In the genomic region with DNA sequence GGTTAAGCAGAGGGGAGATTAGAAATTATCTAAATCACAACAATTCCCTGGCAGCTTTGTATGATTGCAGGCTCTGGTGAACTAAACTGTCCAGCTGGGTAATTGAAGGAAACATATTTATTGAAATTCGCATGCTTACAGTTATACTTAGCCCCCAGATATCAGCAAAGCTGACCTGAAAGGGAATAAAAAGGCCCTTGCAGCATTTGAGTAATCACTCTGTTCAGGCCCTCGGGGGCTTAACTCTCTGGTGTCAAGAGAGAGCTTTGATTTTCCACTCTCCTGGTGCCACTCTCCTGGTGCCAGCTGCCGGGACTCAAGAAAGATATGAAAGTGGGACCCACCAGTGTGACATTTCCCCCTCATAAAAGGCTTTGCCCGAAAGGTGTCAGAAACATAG, we compare ENCODE assay signal across 25 mouse cellular contexts.
DNase-seq lines count a peak whose midpoint lies in the region; ATAC-seq and TF ChIP-seq lines count a peak whose summit lies in the region.
"Had no signal": no experiment of that assay in that cellular context is flagged by ENCODE, and none has a peak within 500 bp of the region (broad histone marks: within the 10 kb centered on the region; RNA-seq: fewer than 3 reads in every experiment).

No protein-coding gene starts in this region.

- peak; percentile 33; the same call in 1 of the 2 replicates for ATAC-seq in heart, embryonic 12.5 days (ENCODE audit: insufficient number of reproducible peaks, low FRiP score)
- no peak for ATAC-seq in kidney, postnatal 0 days (replicated peaks; ENCODE audit: low FRiP score, low read depth)
- no peak for ATAC-seq in neural tube, embryonic 13.5 days (ENCODE audit: low read depth)
- no peak for ATAC-seq in neural tube, embryonic 15.5 days (ENCODE audit: low FRiP score)
- peak; percentile 36; the same call in 1 of the 2 replicates for ATAC-seq in midbrain, embryonic 16.5 days
- ATAC-seq: activated CD4-positive, CD25-positive, alpha-beta regulatory T cell, adult 4 months; forebrain, embryonic 14.5 days; hindbrain, embryonic 16.5 days; inflammation-experienced regulatory T-cells, adult 6 months; Patski had no signal

- H3K4me1 ChIP-seq in heart, embryonic 12.5 days (replicated peaks): peaks cover 22% of the 10 kb centered on the region
- H3K4me1 ChIP-seq in kidney, postnatal 0 days (replicated peaks; ENCODE audit: insufficient read depth, low read length): no peaks in the 10 kb centered on the region
- H3K4me1 ChIP-seq in neural tube, embryonic 13.5 days (replicated peaks): peaks cover 12% of the 10 kb centered on the region
- peaks cover 8% of the 10 kb centered on the region for H3K4me1 ChIP-seq in neural tube, embryonic 15.5 days
- peaks cover 5% of the 10 kb centered on the region for H3K4me1 ChIP-seq in midbrain, embryonic 16.5 days (ENCODE audit: control insufficient read depth, insufficient read depth, low read length)
- H3K4me1 ChIP-seq: embryonic facial prominence, embryonic 15.5 days; forebrain, embryonic 10.5 days; hindbrain, embryonic 12.5 days had no signal

- H3K36me3 ChIP-seq in heart, embryonic 12.5 days: no peaks in the 10 kb centered on the region
- H3K36me3 ChIP-seq in kidney, postnatal 0 days (ENCODE audit: insufficient read depth, low read length): no peaks in the 10 kb centered on the region
- no peaks in the 10 kb centered on the region for H3K36me3 ChIP-seq in neural tube, embryonic 13.5 days
- no peaks in the 10 kb centered on the region for H3K36me3 ChIP-seq in neural tube, embryonic 15.5 days
- H3K36me3 ChIP-seq in midbrain, embryonic 16.5 days (ENCODE audit: control insufficient read depth, insufficient read depth, low read length): no peaks in the 10 kb centered on the region
- H3K36me3 ChIP-seq: embryonic facial prominence, embryonic 15.5 days; forebrain, embryonic 10.5 days; hindbrain, embryonic 12.5 days had no signal

- no peak overlapping the region for H3K27ac ChIP-seq in heart, embryonic 12.5 days (ENCODE audit: poor library complexity, severe bottlenecking)
- H3K27ac ChIP-seq in kidney, postnatal 0 days: no peak overlapping the region
- H3K27ac ChIP-seq in neural tube, embryonic 13.5 days (replicated peaks): no peak overlapping the region
- no peak overlapping the region for H3K27ac ChIP-seq in neural tube, embryonic 15.5 days (replicated peaks)
- no peak overlapping the region for H3K27ac ChIP-seq in midbrain, embryonic 16.5 days (ENCODE audit: low read length)
- H3K27ac ChIP-seq: embryonic facial prominence, embryonic 15.5 days; forebrain, embryonic 10.5 days; gastrocnemius, adult 2 months; hindbrain, embryonic 12.5 days had no signal

- DNase-seq in heart, adult 8-10 months (ENCODE audit: low spot score): no peak
- peak; percentile 14 for DNase-seq in kidney, postnatal 0 days (ENCODE audit: low spot score)
- no peak for DNase-seq in kidney, adult 8-10 months
- DNase-seq in urinary bladder, adult 18-20 months (ENCODE audit: low spot score in 2 of 2): no peak
- DNase-seq: adrenal gland, postnatal 14 days; cerebellum, adult 18-20 months; cerebellum, adult 9-11 months; cerebellum, postnatal 36 days; gastrocnemius, adult 2 months; gastrocnemius, postnatal 25 days; heart, postnatal 36 days had no signal

- H3K4me3 ChIP-seq in heart, embryonic 12.5 days: no peak overlapping the region
- no peak overlapping the region for H3K4me3 ChIP-seq in kidney, postnatal 0 days (replicated peaks; ENCODE audit: low read depth, low read length)
- no peak overlapping the region for H3K4me3 ChIP-seq in neural tube, embryonic 13.5 days
- H3K4me3 ChIP-seq in neural tube, embryonic 15.5 days (replicated peaks): no peak overlapping the region
- no peak overlapping the region for H3K4me3 ChIP-seq in midbrain, embryonic 16.5 days (ENCODE audit: low read depth, low read length)
- H3K4me3 ChIP-seq: embryonic facial prominence, embryonic 15.5 days; erythroblast, embryonic 14.5 days; forebrain, embryonic 10.5 days; gastrocnemius, adult 2 months; hindbrain, embryonic 12.5 days had no signal

- TF ChIP-seq CTCF in kidney, postnatal 0 days (IDR thresholded peaks at IDR 0.05; ENCODE audit: low read depth): no peak

- no peaks in the 10 kb centered on the region for H3K27me3 ChIP-seq in heart, embryonic 12.5 days (replicated peaks)
- H3K27me3 ChIP-seq in kidney, postnatal 0 days (ENCODE audit: insufficient read depth, low read length): no peaks in the 10 kb centered on the region
- no peaks in the 10 kb centered on the region for H3K27me3 ChIP-seq in neural tube, embryonic 13.5 days
- H3K27me3 ChIP-seq in neural tube, embryonic 15.5 days (replicated peaks): no peaks in the 10 kb centered on the region
- no peaks in the 10 kb centered on the region for H3K27me3 ChIP-seq in midbrain, embryonic 16.5 days (ENCODE audit: control insufficient read depth, insufficient read depth, low read depth, low read length)
- H3K27me3 ChIP-seq: CH12.LX; embryonic facial prominence, embryonic 15.5 days; hindbrain, embryonic 12.5 days; Patski had no signal

- H3K9ac ChIP-seq in heart, embryonic 12.5 days: no peak overlapping the region
- H3K9ac ChIP-seq in kidney, postnatal 0 days (ENCODE audit: low read depth, low read length): no peak overlapping the region
- 0 out of 2 replicates have a peak overlapping the region, but pooled peaks have one; percentile 22 for H3K9ac ChIP-seq in neural tube, embryonic 13.5 days
- H3K9ac ChIP-seq in neural tube, embryonic 15.5 days (replicated peaks): no peak overlapping the region
- no peak overlapping the region for H3K9ac ChIP-seq in midbrain, embryonic 16.5 days (ENCODE audit: low read depth, low read length)
- H3K9ac ChIP-seq: embryonic facial prominence, embryonic 15.5 days; hindbrain, embryonic 12.5 days had no signal

- no peaks in the 10 kb centered on the region for H3K9me3 ChIP-seq in heart, embryonic 12.5 days (replicated peaks)
- H3K9me3 ChIP-seq in kidney, postnatal 0 days (replicated peaks; ENCODE audit: low read length): no peaks in the 10 kb centered on the region
- H3K9me3 ChIP-seq in neural tube, embryonic 13.5 days: no peaks in the 10 kb centered on the region
- no peaks in the 10 kb centered on the region for H3K9me3 ChIP-seq in neural tube, embryonic 15.5 days (replicated peaks)
- H3K9me3 ChIP-seq in midbrain, embryonic 16.5 days (replicated peaks; ENCODE audit: control insufficient read depth, low read length, poor library complexity, severe bottlenecking): no peaks in the 10 kb centered on the region
- H3K9me3 ChIP-seq: embryonic facial prominence, embryonic 15.5 days; forebrain, embryonic 10.5 days; hindbrain, embryonic 12.5 days had no signal

- H3K4me2 ChIP-seq in heart, embryonic 12.5 days: no peak overlapping the region
- no peak overlapping the region for H3K4me2 ChIP-seq in kidney, postnatal 0 days (ENCODE audit: low read length)
- H3K4me2 ChIP-seq in neural tube, embryonic 13.5 days: no peak overlapping the region
- H3K4me2 ChIP-seq in neural tube, embryonic 15.5 days: no peak overlapping the region
- no peak overlapping the region for H3K4me2 ChIP-seq in midbrain, embryonic 16.5 days (ENCODE audit: low read length)
- H3K4me2 ChIP-seq: embryonic facial prominence, embryonic 15.5 days; hindbrain, embryonic 12.5 days had no signal

- 23% methylated on average over 4 of the region's 4 CpGs for WGBS in heart, embryonic 12.5 days
- 32% methylated on average over 4 of the region's 4 CpGs for WGBS in kidney, postnatal 0 days
- WGBS in neural tube, embryonic 13.5 days: 53% methylated on average over 4 of the region's 4 CpGs
- WGBS in neural tube, embryonic 15.5 days: 57% methylated on average over 4 of the region's 4 CpGs
- 34% methylated on average over 4 of the region's 4 CpGs for WGBS in midbrain, embryonic 16.5 days

Comparison
In these comparisons a context has a peak if more than half of its experiments do, and no peak if none do; other contexts are left out.
1. ATAC-seq: peak in heart, embryonic 12.5 days (single experiment) and midbrain, embryonic 16.5 days (single experiment); none in kidney, postnatal 0 days (single experiment), neural tube, embryonic 13.5 days (single experiment) and neural tube, embryonic 15.5 days (single experiment).